Mouse (Mus musculus): ENCODE results near the gene Lhfpl3. TPM values are rescaled to one million over a fixed set of nuclear protein-coding genes. Genes with fewer than 3 reads are reported as not detected.
"Not testable (repeated sequence)": the region's sequence is repeated elsewhere in the genome, so short reads cannot be mapped to it uniquely, and the experiment has no call there.

Gene Lhfpl3
- not detected in 2 replicates for total RNA-seq (2014; fragmentation: Nextera tagmentation)
- total RNA-seq (2017) = not detected in 2 replicates

DNA sequence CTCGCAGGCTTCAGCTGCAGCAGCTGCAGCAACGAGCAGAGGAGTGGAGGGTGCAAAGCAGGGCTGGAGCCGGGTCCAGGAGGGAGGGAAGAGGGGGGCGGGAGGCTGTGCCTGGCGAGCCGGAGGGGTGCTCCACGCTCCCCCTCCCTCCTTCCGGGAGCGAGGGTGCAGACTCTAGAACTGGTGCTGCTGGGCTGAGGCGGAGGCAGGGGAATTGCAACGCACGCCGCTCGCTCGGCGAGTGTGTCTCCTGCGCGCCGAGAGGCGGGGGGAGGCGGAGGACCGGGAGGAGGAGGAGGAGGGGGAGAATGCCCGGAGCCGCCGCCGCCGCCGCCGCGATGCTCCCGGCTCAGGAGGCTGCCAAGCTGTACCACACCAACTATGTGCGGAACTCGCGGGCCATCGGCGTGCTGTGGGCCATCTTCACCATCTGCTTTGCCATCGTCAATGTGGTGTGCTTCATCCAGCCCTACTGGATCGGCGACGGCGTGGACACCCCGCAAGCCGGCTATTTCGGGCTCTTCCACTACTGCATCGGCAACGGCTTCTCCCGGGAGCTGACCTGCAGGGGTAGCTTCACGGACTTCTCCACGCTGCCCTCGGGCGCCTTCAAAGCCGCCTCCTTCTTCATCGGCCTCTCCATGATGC, at the start of gene Lhfpl3:
Gene Lhfpl3 (plus strand): TSS at position 175 of the 648 bp plus-strand sequence.
- peak; percentile 37 for ATAC-seq (replicated peaks; ENCODE audit: poor library complexity, severe bottlenecking)

GRCm38 (mm10) chr5:22706271-22706670, 39.6 kb upstream of the Lhfpl3 start:
- ATAC-seq (replicated peaks; ENCODE audit: poor library complexity, severe bottlenecking) = not testable (repeated sequence)

GRCm38 (mm10) chr5:22745529-22745884, 352 bp upstream of the Lhfpl3 start:
- ATAC-seq (replicated peaks; ENCODE audit: poor library complexity, severe bottlenecking) = no peak

DNA sequence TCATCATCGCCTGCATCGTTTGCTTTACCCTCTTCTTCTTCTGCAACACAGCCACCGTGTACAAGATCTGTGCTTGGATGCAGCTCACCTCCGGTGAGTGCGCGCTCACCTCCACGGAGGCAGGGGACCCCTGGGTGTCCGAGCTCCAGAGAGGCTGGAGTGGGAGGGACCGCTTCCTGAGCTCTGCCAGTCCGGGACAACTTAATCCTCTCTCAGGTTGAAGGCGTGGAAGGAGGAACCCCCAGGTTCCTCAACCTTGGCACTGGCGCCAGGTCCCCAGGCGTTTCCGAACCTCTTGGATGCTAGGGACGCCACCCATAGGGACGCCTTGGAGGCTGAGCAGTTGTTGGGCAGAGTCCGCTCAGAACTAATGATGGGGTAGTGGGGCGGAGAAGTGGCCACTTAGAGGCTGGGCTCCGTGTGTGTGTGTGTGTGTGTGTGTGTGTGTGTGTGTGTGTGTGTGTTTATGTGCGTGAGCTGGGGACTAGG, 718 bp downstream of the Lhfpl3 start:
- no peak for ATAC-seq (replicated peaks; ENCODE audit: poor library complexity, severe bottlenecking)

DNA sequence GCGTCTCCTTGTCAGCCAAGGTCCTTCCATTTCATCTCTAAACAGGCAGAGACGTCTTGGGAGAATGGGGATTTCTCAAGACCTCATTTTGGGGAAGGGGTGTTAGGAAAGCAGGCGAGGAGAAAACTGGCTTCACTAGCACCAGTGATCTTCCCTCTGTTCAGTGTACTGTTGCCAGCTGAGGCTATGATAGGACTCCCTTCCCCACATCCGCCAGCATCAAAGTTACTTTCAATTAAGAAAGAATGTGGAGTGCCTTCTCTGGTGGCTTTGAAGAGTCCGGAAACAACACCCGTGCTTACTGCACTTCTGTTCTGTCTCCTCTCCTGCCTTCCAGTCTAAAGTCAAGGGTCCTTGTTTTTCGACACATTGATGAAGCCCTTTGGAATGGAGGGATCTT, 1.4 kb downstream of the Lhfpl3 start:
- no peak for ATAC-seq (replicated peaks; ENCODE audit: poor library complexity, severe bottlenecking)

DNA sequence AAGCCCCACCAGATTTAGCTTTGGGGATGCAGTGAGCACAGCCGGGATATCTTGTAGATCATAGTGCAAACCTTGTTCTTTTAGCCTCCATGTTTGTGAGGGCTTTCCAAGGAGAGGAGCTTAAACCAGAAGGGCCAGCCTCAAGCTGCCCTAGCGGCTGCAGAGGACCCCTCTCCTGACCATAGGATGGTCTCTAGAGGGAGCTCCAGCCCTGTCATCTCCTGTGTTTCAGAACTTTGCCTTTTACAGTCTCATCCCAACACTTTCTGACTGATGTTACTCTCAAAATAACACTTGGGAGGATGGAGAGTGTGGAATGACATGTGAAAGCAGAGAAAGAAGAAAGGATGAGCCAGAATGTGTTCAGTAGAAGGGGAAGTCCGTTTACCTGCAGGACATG, 11.4 kb downstream of the Lhfpl3 start:
- no peak for ATAC-seq (replicated peaks; ENCODE audit: poor library complexity, severe bottlenecking)

- ATAC-seq (replicated peaks; ENCODE audit: poor library complexity, severe bottlenecking) = no peak
Observed at GRCm38 (mm10) chr5:22770726-22771125, 24.9 kb downstream of the Lhfpl3 start.

GRCm38 (mm10) chr5:22795361-22795760, 49.5 kb downstream of the Lhfpl3 start:
- ATAC-seq (replicated peaks; ENCODE audit: poor library complexity, severe bottlenecking) = no peak

DNA sequence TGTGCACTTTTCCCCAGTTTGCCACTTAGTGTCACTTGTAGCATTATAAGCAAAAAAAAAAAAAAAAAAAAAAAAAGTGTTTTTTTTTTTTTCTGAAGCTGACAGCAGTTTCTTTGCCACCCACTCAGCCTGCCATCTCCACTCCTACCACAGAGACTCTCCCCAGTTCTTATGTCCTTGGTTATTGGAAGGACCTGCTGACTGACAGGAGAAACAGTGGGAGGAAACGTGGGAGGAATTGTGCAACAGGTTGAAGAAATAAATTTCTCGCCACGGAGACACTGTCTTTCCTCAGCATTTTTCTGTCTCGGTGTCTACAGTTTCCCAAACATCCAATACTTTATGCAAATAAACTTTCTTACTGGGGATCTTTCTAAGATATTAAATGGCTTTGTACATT, 67.6 kb downstream of the Lhfpl3 start:
- no peak for ATAC-seq (replicated peaks; ENCODE audit: poor library complexity, severe bottlenecking)

DNA sequence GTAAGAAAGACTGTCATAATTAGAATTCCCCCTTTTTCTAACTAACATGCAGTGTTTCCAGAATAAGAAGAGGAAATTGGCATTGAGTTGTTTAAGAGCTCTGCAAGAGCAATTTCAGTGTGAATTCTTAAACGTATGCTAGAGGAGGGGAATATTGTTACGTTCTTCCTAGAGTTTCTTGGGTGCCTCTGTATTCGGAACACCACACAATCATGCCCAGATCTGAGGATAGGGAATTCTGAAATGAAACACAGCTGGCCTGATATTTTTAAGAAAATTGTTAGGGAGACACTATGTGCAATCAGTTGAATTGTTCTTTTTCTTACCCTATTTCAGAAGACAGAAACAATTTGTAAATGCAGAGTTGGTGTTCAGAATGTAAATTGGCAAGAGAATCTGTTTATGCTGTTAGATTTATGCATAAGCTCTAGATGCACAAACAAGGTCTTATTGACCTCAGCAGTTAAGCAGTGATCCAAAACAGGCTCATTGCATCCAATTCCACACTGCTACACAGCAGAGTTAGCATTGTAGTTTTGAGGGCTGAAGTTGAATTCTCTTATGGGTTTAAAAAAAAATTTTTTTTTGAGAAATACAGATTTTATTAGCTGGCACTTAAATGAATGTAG, 84.1 kb downstream of the Lhfpl3 start:
- no peak for ATAC-seq (replicated peaks; ENCODE audit: poor library complexity, severe bottlenecking)

DNA sequence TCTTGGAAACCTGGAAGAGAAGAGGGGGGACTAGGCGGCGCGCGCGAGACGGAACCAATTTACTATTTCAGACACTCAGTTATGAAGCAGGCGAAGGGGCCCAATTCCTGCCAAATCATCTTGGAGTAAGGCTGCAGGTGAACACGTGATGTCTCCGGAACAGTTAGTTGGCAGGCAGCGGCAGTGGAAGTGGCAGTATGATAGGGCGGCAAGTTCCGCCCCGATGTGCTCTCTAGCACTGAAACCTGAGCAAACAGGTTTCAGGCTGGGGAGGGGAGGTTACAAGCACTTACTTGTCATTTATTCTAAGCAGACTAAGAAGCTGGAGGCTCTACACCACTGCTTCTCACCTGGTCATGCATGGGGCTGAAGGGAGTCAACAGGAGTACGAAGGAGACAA, 105.7 kb downstream of the Lhfpl3 start:
- no peak for ATAC-seq (replicated peaks; ENCODE audit: poor library complexity, severe bottlenecking)

GRCm38 (mm10) chr5:22853503-22853902, 107.6 kb downstream of the Lhfpl3 start:
- ATAC-seq (replicated peaks; ENCODE audit: poor library complexity, severe bottlenecking) = no peak

DNA sequence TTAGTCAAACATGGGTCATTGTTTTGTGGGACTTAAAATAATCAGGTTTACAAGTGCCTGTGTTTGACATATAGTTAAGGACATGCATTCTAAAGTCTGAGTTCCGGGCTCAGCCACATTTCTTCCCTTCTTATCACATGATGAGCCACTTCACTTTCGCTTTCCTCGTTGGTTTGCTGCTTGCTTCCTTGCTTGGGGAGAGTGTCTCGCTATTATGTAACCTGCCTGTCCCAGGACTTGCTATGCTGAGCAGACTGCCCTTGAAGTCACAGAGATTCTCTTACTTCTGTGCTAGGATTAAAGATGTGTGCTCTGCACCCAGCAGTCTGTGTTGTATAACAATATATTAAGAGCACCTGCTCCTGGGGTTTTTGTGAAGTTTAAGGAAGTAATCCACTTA, 110.6 kb downstream of the Lhfpl3 start:
- ATAC-seq (replicated peaks; ENCODE audit: poor library complexity, severe bottlenecking) = no peak

- no peak for ATAC-seq (replicated peaks; ENCODE audit: poor library complexity, severe bottlenecking)
Observed at GRCm38 (mm10) chr5:22861399-22861798, 115.5 kb downstream of the Lhfpl3 start.

GRCm38 (mm10) chr5:22869031-22869430, 123.2 kb downstream of the Lhfpl3 start:
- no peak for ATAC-seq (replicated peaks; ENCODE audit: poor library complexity, severe bottlenecking)

GRCm38 (mm10) chr5:22872417-22872816, 126.6 kb downstream of the Lhfpl3 start:
- ATAC-seq (replicated peaks; ENCODE audit: poor library complexity, severe bottlenecking) = no peak

DNA sequence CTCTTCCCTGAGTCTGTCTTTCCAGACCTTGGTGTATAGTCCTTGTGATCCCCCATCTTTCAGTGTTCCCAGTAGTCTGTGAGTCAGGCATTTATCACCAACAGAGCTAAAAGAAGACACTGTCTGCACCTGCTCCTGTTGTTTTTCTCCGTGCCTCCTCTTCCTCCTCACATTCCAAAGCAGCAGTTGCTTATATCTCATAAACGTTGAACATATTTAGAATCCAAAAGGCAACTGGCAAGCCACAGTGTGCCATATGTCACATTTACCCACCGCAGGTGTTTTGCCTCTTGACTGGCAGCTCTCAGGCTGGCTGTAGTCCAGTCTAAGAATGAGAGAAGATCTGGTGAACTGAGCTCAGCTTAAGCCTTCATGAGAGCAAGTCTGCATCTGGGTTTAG, 142.5 kb downstream of the Lhfpl3 start:
- ATAC-seq (replicated peaks; ENCODE audit: poor library complexity, severe bottlenecking) = no peak

DNA sequence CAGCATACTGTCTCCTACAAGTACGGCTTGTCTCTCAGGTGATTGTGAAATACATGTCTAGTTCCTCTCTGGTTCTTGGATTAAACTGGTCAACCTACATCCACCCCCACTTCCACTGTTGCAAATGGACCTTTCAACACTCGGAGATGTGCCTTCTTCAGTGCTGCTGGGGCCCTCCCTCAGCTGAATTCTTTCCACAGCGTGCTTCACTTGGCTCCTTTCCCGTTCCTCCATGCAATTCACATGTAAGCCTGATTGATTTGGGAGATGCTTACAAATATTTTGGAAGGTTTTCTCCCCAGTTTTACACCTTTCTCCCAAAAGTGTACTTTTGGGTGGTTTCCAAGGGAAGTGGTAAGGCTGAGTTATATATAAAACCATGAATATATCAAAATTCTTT, 143.6 kb downstream of the Lhfpl3 start:
- no peak for ATAC-seq (replicated peaks; ENCODE audit: poor library complexity, severe bottlenecking)

DNA sequence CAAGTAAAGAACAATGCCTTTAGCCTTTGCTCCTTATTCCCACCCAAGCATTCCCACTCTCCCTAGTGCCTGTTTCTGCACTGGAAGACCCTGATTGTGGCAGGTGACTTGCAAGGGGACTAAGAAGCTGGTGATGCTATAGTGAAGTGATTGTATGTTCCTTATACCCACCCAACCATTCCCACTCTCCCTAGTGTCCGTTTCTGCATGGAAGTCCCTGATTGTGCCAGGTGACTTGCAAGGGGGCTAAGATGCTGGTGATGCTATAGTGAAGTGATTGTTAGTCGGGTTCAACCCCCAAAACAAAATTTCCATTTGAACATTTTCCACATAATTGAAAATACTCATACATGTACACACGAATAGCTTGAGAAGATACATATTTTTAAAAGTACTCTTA, 151.4 kb downstream of the Lhfpl3 start:
- ATAC-seq (replicated peaks; ENCODE audit: poor library complexity, severe bottlenecking) = no peak

- no peak for ATAC-seq (replicated peaks; ENCODE audit: poor library complexity, severe bottlenecking)
Observed at GRCm38 (mm10) chr5:22897656-22898289, 151.9 kb downstream of the Lhfpl3 start.

DNA sequence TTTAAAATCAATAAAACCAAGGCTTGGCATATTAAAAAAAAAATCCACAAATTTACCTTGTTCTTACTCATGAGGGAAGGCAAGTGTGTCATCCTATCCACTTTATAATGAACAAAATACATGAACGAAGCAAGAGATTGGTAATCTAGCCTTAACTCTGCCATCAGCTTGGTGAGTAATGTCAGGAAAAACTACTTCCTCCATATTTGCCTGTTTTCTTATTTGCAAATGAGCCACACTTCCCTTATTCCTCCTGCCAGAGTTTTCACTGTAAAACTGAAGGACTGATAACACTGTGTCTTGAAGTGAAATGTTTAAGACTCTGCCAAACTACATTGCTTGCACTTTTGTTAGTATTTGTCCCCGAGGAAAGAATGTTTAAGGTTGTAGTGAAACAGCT, 152.7 kb downstream of the Lhfpl3 start:
- ATAC-seq (replicated peaks; ENCODE audit: poor library complexity, severe bottlenecking) = no peak

DNA sequence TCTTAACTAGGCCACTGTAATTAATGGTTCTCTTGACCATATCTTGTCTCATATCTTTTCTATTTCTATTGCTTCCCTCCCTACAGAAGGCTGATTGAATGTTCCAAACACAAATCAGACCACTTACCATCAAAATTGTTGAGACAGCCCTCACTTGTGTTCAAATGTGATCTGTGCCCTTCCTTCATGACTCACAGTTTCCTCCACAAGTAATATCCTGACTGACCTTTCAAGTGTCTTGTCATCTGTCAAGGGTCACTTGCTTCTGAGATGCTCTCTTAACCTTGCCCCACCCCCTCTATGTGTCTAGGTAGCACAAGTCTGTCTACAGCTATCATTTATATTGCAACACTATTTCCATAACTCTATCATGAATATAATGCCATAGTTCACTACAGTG, 154.1 kb downstream of the Lhfpl3 start:
- ATAC-seq (replicated peaks; ENCODE audit: poor library complexity, severe bottlenecking) = no peak

Data from granulocyte monocyte progenitor cell, adult 5-6 weeks (primary cell).